Mouse (Mus musculus) heart, postnatal 0 days (tissue): ENCODE data around the gene Stxbp3. TPM values are rescaled to one million over a fixed set of nuclear protein-coding genes. Genes with fewer than 3 reads are reported as not detected.

Experiments
- ATAC-seq: fragments of 200-750 bp; cut with Nextera tagmentation; 2 replicates; pipeline ENCODE4 v1.8.0; 2017; ENCODE audit warnings: low read depth, moderate number of reproducible peaks, moderate library complexity; ENCODE audit not compliant: insufficient read depth
- DNase-seq: peaks from one replicate; pipeline ENCODE4 v3.0.0-alpha.2; 2016; ENCODE audit warnings: low spot score
- H3K27ac ChIP-seq: fragments of 300-500 bp; sonication (generic); 2 replicates; pipeline ENCODE4 v1.5.1; 2014; ENCODE audit warnings: low read depth, mild to moderate bottlenecking
- H3K27me3 ChIP-seq: fragments of 300-500 bp; sonication (generic); 2 replicates; pipeline ENCODE4 v1.6.1; 2014; ENCODE audit warnings: low read length, mixed read lengths; ENCODE audit not compliant: control insufficient read depth, insufficient read depth
- H3K36me3 ChIP-seq: fragments of 300-500 bp; sonication (generic); replicated peaks from 2 replicates; pipeline ENCODE4 v1.6.1; 2014; ENCODE audit warnings: low read length, mixed read lengths; ENCODE audit not compliant: control insufficient read depth, insufficient read depth
- H3K4me1 ChIP-seq: fragments of 300-500 bp; sonication (generic); 2 replicates; pipeline ENCODE4 v1.6.1; 2014; ENCODE audit warnings: antibody characterized with exemption; ENCODE audit not compliant: control insufficient read depth, insufficient read depth
- H3K4me2 ChIP-seq: fragments of 300-500 bp; sonication (generic); 2 replicates; pipeline ENCODE4 v1.6.1; 2014; ENCODE audit warnings: low read depth, mild to moderate bottlenecking, low read length, moderate library complexity
- H3K4me3 ChIP-seq: fragments of 300-500 bp; sonication (generic); 2 replicates; pipeline ENCODE4 v1.5.1; 2014; ENCODE audit warnings: low read depth, low read length
- H3K9ac ChIP-seq: fragments of 300-500 bp; sonication (generic); replicated peaks from 2 replicates; pipeline ENCODE4 v1.6.1; 2014; ENCODE audit warnings: low read depth, low read length, mixed read lengths
- H3K9me3 ChIP-seq: fragments of 300-500 bp; sonication (generic); replicated peaks from 2 replicates; pipeline ENCODE4 v1.6.1; 2016; ENCODE audit warnings: low read length; ENCODE audit not compliant: control insufficient read depth
- CTCF ChIP-seq: IDR thresholded peaks from 2 replicates; pipeline ENCODE4 v1.5.1; 2016; ENCODE audit warnings: antibody characterized with exemption, control low read depth, low read depth
- EP300 ChIP-seq: IDR thresholded peaks from 2 replicates; pipeline ENCODE4 v1.6.1; 2016; ENCODE audit warnings: antibody characterized with exemption, low read depth
- WGBS: fragments of 180-500 bp; shearing (Covaris S2); extraction: QIAGEN DNeasy Blood & Tissue Kit; methylation state at CpG from one replicate; pipeline ENCODE4 v1.1.7; 2014; 5-methylcytosine and 5-hydroxymethylcytosine counted together
- polyA plus RNA-seq: library from polyadenylated mRNA; unstranded; fragments of >200 nt; fragmentation: Nextera tagmentation; extraction: Ambion mirVana; gene quantifications from 2 replicates; pipeline ENCODE4 v1.2.1, GENCODE M21; 2015
- total RNA-seq: library from RNA; depleted of rRNA; stranded (reverse); fragments of >200 nt; gene quantifications from 2 replicates; pipeline ENCODE4 v1.2.3, GENCODE M21; 2014; ENCODE audit warnings: low replicate concordance

Gene Stxbp3
- total and polyA plus RNA-seq, 2 experiments from 2014 or later: 26.8 to 28.1 TPM

- no peak overlapping the region for H3K4me2 ChIP-seq
- H3K9ac ChIP-seq: no peak overlapping the region
- no peak for ATAC-seq
- no peak overlapping the region for H3K4me3 ChIP-seq
- H3K27me3 ChIP-seq: no peaks in the 10 kb centered on the region
- TF ChIP-seq CTCF (no peak), EP300 (no peak)
- no peak for DNase-seq
- H3K9me3 ChIP-seq: no peaks in the 10 kb centered on the region
- no peak overlapping the region for H3K27ac ChIP-seq
- H3K36me3 ChIP-seq: peaks cover 38% of the 10 kb centered on the region
- no peaks in the 10 kb centered on the region for H3K4me1 ChIP-seq
Measured at GRCm38 (mm10) chr3:108792420-108792819, 47.9 kb downstream of the Stxbp3 start.

- Histone ChIP-seq H3K9ac (no peak overlapping the region), H3K4me3 (no peak overlapping the region), H3K9me3 (no peaks in the 10 kb centered on the region), H3K36me3 (peaks cover 27% of the 10 kb centered on the region), H3K27ac (no peak overlapping the region), H3K4me2 (no peak overlapping the region), H3K27me3 (no peaks in the 10 kb centered on the region), H3K4me1 (no peaks in the 10 kb centered on the region)
- TF ChIP-seq EP300: no peak
- no peak for TF ChIP-seq CTCF
- DNase-seq: no peak
- 74% methylated on average over 7 of the region's 7 CpGs for WGBS
- ATAC-seq: no peak
Measured at GRCm38 (mm10) chr3:108791054-108791706, 49.1 kb downstream of the Stxbp3 start.

GRCm38 (mm10) chr3:108790499-108790898 is 49.8 kb downstream of the Stxbp3 start:
- no peak overlapping the region for H3K9ac ChIP-seq
- H3K36me3 ChIP-seq: peaks cover 21% of the 10 kb centered on the region
- TF ChIP-seq EP300 (no peak), CTCF (no peak)
- no peaks in the 10 kb centered on the region for H3K4me1 ChIP-seq
- no peak overlapping the region for H3K4me3 ChIP-seq
- no peaks in the 10 kb centered on the region for H3K27me3 ChIP-seq
- WGBS: 88% methylated on average over 3 of the region's 3 CpGs
- ATAC-seq (no peak), DNase-seq (no peak)
- H3K4me2 ChIP-seq: no peak overlapping the region
- no peaks in the 10 kb centered on the region for H3K9me3 ChIP-seq
- no peak overlapping the region for H3K27ac ChIP-seq

- H3K36me3 ChIP-seq: peaks cover 13% of the 10 kb centered on the region
- H3K27me3 ChIP-seq: no peaks in the 10 kb centered on the region
- peaks cover 6% of the 10 kb centered on the region; the same call in 1 of the 2 replicates for H3K9me3 ChIP-seq
- H3K4me3 ChIP-seq: no peak overlapping the region
- no peak for ATAC-seq
- 84% methylated on average over 5 of the region's 5 CpGs for WGBS
- no peak overlapping the region for H3K4me2 ChIP-seq
- no peak overlapping the region for H3K9ac ChIP-seq
- TF ChIP-seq EP300 (no peak), CTCF (no peak)
- no peak overlapping the region for H3K27ac ChIP-seq
- no peak for DNase-seq
- H3K4me1 ChIP-seq: no peaks in the 10 kb centered on the region
Measured at GRCm38 (mm10) chr3:108789299-108789698, 51.0 kb downstream of the Stxbp3 start.

- no peak overlapping the region for H3K27ac ChIP-seq
- H3K36me3 ChIP-seq: peaks cover 8% of the 10 kb centered on the region
- peaks cover 12% of the 10 kb centered on the region for H3K9me3 ChIP-seq
- H3K4me1 ChIP-seq: no peaks in the 10 kb centered on the region
- H3K27me3 ChIP-seq: no peaks in the 10 kb centered on the region
- H3K9ac ChIP-seq: no peak overlapping the region
- no peak overlapping the region for H3K4me3 ChIP-seq
- DNase-seq (no peak), ATAC-seq (no peak)
- 80% methylated on average over 4 of the region's 4 CpGs for WGBS
- no peak overlapping the region for H3K4me2 ChIP-seq
- TF ChIP-seq CTCF (no peak), EP300 (no peak)
Measured at GRCm38 (mm10) chr3:108788455-108788794, 51.9 kb downstream of the Stxbp3 start.

- no peak for ATAC-seq
- no peaks in the 10 kb centered on the region for H3K27me3 ChIP-seq
- no peak overlapping the region for H3K9ac ChIP-seq
- no peak for DNase-seq
- no peak for TF ChIP-seq EP300
- TF ChIP-seq CTCF: no peak
- whole genome bisulfite sequencing: 46% methylated on average over 12 of the region's 12 CpGs
- H3K4me3 ChIP-seq: no peak overlapping the region
- H3K4me1 ChIP-seq: no peaks in the 10 kb centered on the region
- no peak overlapping the region for H3K27ac ChIP-seq
- no peak overlapping the region for H3K4me2 ChIP-seq
- peaks cover 8% of the 10 kb centered on the region for H3K36me3 ChIP-seq
- peaks cover 12% of the 10 kb centered on the region for H3K9me3 ChIP-seq
Measured at GRCm38 (mm10) chr3:108787754-108788454, 52.4 kb downstream of the Stxbp3 start.
